Mouse (Mus musculus): ENCODE measurements at regions not wholly inside any gene's neighbourhood (a gene's known extent, or its start where the extent isn't known, plus 50 kb on each side); places are given as distances from the start of the nearest gene placed in this dataset.

GRCm38 (mm10) chr7:61311179-61311921 lies 1035.0 kb upstream of the Ndn start:
- no peak for TF ChIP-seq CTCF (IDR thresholded peaks at IDR 0.05; ENCODE audit: extremely low read depth, insufficient read depth, low read length)
- no peak for TF ChIP-seq POLR2A (IDR thresholded peaks at IDR 0.05; ENCODE audit: extremely low read depth, insufficient read depth, low read length)

Measured in cortical plate, adult 2 months (tissue).